Mouse (Mus musculus): ENCODE data around the gene Arid2.

Gene Arid2

GRCm38 (mm10) chr15:96344591-96345285, 57.4 kb downstream of the Arid2 start:
- no peak for DNase-seq (ENCODE audit: low spot score in 2 of 2)

GRCm38 (mm10) chr15:96345312-96345849, 58.1 kb downstream of the Arid2 start:
- DNase-seq (ENCODE audit: low spot score in 2 of 2) = no peak

GRCm38 (mm10) chr15:96351432-96351831, 64.1 kb downstream of the Arid2 start:
- DNase-seq (ENCODE audit: low spot score in 2 of 2) = no peak

GRCm38 (mm10) chr15:96358871-96359270, 71.6 kb downstream of the Arid2 start:
- no peak for DNase-seq (ENCODE audit: low spot score in 2 of 2)

- DNase-seq (ENCODE audit: low spot score in 2 of 2) = no peak
Measured at GRCm38 (mm10) chr15:96360614-96361013, 73.3 kb downstream of the Arid2 start.

GRCm38 (mm10) chr15:96365351-96365750, 78.0 kb downstream of the Arid2 start:
- DNase-seq (ENCODE audit: low spot score in 2 of 2) = no peak

GRCm38 (mm10) chr15:96366176-96366963, 79.1 kb downstream of the Arid2 start:
- DNase-seq (ENCODE audit: low spot score in 2 of 2) = no peak

- DNase-seq (ENCODE audit: low spot score in 2 of 2) = no peak
Measured at GRCm38 (mm10) chr15:96371311-96371710, 84.0 kb downstream of the Arid2 start.

GRCm38 (mm10) chr15:96372628-96373027, 85.3 kb downstream of the Arid2 start:
- no peak for DNase-seq (ENCODE audit: low spot score in 2 of 2)

GRCm38 (mm10) chr15:96373161-96373560, 85.8 kb downstream of the Arid2 start:
- DNase-seq (ENCODE audit: low spot score in 2 of 2) = no peak

- no peak for DNase-seq (ENCODE audit: low spot score in 2 of 2)
Measured at GRCm38 (mm10) chr15:96376214-96376613, 88.9 kb downstream of the Arid2 start.

- DNase-seq (ENCODE audit: low spot score in 2 of 2) = no peak
Measured at GRCm38 (mm10) chr15:96377263-96377662, 89.9 kb downstream of the Arid2 start.

- DNase-seq (ENCODE audit: low spot score in 2 of 2) = no peak
Measured at GRCm38 (mm10) chr15:96377701-96378100, 90.4 kb downstream of the Arid2 start.

GRCm38 (mm10) chr15:96382223-96382622, 94.9 kb downstream of the Arid2 start:
- no peak for DNase-seq (ENCODE audit: low spot score in 2 of 2)

- no peak for DNase-seq (ENCODE audit: low spot score in 2 of 2)
Measured at GRCm38 (mm10) chr15:96388565-96388964, 101.2 kb downstream of the Arid2 start.

- no peak for DNase-seq (ENCODE audit: low spot score in 2 of 2)
Measured at GRCm38 (mm10) chr15:96392878-96393277, 105.6 kb downstream of the Arid2 start.

GRCm38 (mm10) chr15:96395071-96395470, 107.8 kb downstream of the Arid2 start:
- DNase-seq (ENCODE audit: low spot score in 2 of 2) = no peak

- no peak for DNase-seq (ENCODE audit: low spot score in 2 of 2)
Measured at GRCm38 (mm10) chr15:96396641-96397344, 109.5 kb downstream of the Arid2 start.

- DNase-seq (ENCODE audit: low spot score in 2 of 2) = no peak
Measured at GRCm38 (mm10) chr15:96398333-96398732, 111.0 kb downstream of the Arid2 start.

GRCm38 (mm10) chr15:96405548-96405947, 118.2 kb downstream of the Arid2 start:
- DNase-seq (ENCODE audit: low spot score in 2 of 2) = no peak

GRCm38 (mm10) chr15:96406253-96406652, 118.9 kb downstream of the Arid2 start:
- no peak for DNase-seq (ENCODE audit: low spot score in 2 of 2)

- DNase-seq (ENCODE audit: low spot score in 2 of 2) = no peak
Measured at GRCm38 (mm10) chr15:96407151-96407550, 119.8 kb downstream of the Arid2 start.
